Mouse (Mus musculus): ENCODE data around the gene C1ql2.

C1ql2 gene

DNA sequence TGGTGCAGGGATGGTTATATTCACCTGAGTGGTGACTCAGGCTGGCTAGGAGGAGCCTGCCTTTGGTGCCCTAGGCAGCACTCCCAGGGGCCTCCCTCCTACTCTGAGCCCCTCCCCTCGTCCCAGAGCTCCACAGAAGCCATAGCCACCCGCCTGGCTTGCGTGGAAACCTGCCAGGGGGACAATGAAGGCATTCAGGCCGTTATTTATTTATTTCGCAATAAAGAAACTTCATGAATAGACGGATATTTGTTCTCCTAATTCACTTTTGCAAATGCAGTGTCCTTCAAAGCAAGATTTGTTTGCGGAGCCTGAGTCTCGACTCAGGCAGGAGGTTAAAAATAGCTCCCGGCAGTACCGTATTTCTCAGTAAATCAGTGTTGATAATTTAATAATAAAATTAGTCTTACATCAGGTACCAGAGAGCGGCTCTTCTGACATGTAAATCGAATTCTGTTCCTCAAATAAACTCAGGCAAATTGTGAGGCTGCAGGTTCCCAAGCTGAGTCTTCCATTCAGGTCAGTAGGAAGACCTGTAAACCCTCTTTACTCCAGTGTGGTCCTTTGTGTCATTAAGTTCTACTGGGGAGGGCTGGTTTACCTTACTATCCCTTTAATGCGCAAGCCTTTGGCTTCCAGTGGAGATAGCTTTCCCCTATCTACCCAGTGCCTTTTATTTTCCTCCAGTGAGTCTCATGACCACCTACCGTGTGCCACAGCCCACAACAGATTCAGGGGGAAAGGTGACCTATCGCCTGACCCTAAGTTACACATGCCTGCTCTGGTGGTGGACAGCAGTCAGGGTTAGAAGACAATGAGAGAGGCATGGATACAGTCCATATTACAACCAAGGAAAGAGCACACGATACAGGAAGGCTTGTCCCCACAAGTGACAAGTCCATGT, 17.2 kb downstream of the C1ql2 start:
- no peak for TF ChIP-seq GATA4 (IDR thresholded peaks at IDR 0.05; ENCODE audit: insufficient replicate concordance, low read length)

DNA sequence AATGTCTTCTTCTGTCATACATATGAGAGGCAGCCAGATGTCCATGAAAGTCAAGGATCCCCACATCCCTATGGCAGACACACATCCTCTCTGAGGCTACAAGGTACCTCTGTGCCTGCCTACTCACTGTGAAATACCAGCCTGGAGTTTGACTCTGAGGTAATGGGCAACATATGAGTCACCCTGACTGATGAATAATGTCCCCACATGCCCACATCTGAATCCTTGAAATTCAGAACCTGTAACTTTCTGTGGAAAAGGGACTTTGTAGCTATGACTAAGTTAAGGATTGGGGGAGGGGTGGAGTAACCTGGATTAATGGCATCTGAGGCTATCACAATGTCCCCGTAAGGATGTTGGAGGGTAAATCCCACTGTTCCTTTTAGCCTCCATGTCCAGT, 23.3 kb downstream of the C1ql2 start:
- no peak for TF ChIP-seq GATA4 (IDR thresholded peaks at IDR 0.05; ENCODE audit: insufficient replicate concordance, low read length)

DNA sequence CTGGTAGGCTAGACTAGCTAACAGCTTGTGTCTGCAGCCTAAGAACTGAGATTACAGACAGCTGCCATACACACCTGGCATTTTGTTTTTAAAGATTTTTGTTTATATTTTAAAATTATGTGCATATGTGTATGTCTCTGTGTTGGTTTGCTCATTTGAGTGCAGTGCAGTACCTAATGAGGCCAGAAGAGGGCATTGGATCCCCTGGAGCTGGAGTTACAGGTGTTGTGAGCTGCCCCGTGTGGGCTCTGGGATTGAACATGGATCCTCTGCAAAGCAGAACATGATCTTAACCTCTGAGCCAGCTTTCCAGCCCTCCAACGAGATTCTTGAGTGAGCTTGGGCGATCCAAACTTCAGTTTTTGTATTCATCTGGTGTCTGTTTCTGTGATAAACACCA, 27.8 kb downstream of the C1ql2 start:
- TF ChIP-seq GATA4 (IDR thresholded peaks at IDR 0.05; ENCODE audit: insufficient replicate concordance, low read length) = no peak

GRCm38 (mm10) chr1:120374131-120374530, 33.7 kb downstream of the C1ql2 start:
- TF ChIP-seq GATA4 (IDR thresholded peaks at IDR 0.05; ENCODE audit: insufficient replicate concordance, low read length) = no peak

DNA sequence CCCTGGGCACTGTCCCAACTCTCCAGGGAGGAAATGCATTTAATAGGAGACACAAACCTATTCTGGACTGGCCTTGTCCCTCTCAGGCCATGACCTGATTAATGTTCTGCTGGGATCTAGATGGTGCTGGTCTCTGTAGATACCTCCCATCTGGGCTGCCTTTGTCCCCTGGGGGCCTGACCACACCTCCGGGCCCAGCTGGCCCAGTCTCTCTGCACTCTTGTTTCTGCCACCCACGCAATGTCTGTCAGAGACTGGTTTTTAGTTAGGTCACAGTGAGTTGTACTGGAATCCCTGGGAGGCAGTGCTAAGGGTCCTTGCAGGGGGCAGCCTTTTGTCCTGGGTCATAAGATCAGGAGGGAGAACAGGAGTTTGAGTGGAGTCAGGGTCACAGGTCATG, 34.5 kb downstream of the C1ql2 start:
- no peak for TF ChIP-seq GATA4 (IDR thresholded peaks at IDR 0.05; ENCODE audit: insufficient replicate concordance, low read length)

- no peak for TF ChIP-seq GATA4 (IDR thresholded peaks at IDR 0.05; ENCODE audit: insufficient replicate concordance, low read length)
Measured at GRCm38 (mm10) chr1:120385029-120385571, 44.7 kb downstream of the C1ql2 start.

DNA sequence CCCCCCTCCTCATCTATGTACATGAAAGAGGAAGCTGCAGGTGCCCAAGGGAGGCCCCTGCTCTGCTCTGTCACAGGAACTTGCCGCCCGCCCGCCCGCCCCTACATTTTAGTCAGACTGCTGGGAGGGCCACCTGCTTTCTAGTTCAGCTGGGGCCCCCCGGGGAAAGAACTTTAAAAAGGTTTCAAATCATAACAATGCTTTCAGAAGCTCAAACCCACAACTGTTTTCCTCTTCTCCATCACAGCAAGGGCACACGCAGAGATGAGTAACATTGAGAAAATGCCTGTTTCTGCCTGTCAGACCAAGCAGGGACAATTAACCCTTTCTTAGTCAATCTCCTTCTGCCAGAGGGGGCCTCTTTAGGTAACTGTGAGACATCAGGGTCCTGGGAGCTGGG, 49.4 kb downstream of the C1ql2 start:
- no peak for TF ChIP-seq GATA4 (IDR thresholded peaks at IDR 0.05; ENCODE audit: insufficient replicate concordance, low read length)

- no peak for TF ChIP-seq GATA4 (IDR thresholded peaks at IDR 0.05; ENCODE audit: insufficient replicate concordance, low read length)
Measured at GRCm38 (mm10) chr1:120390336-120390735, 50.0 kb downstream of the C1ql2 start.
